Mouse (Mus musculus): ENCODE measurements at regions not wholly inside any gene's neighbourhood (a gene's known extent, or its start where the extent isn't known, plus 50 kb on each side); places are given as distances from the start of the nearest gene placed in this dataset.

- Histone ChIP-seq H3K4me1 (no peaks in the 10 kb centered on the region), H3K36me3 (no peaks in the 10 kb centered on the region), H3K27ac (no peak overlapping the region), H3K27me3 (ENCODE audit: low read depth, poor library complexity, severe bottlenecking) (no peaks in the 10 kb centered on the region), H3K9me3 (replicated peaks) (no peaks in the 10 kb centered on the region), H3K4me3 (no peak overlapping the region)
- no peak for DNase-seq (ENCODE audit: low spot score)
- 81% methylated on average over 6 of the region's 6 CpGs for WGBS
These were observed 89.0 kb upstream of the 4933402D24Rik start for GRCm38 (mm10) chr1:63857933-63858649.

- Histone ChIP-seq H3K9me3 (replicated peaks) (no peaks in the 10 kb centered on the region), H3K27me3 (ENCODE audit: low read depth, poor library complexity, severe bottlenecking) (no peaks in the 10 kb centered on the region), H3K27ac (no peak overlapping the region), H3K4me1 (no peaks in the 10 kb centered on the region), H3K36me3 (no peaks in the 10 kb centered on the region), H3K4me3 (no peak overlapping the region)
- no peak for DNase-seq (ENCODE audit: low spot score)
- WGBS, result 87% methylated on average over 5 of the region's 5 CpGs
These were observed 88.4 kb upstream of the 4933402D24Rik start for GRCm38 (mm10) chr1:63857468-63857867.

GRCm38 (mm10) chr1:63856366-63856765 lies 87.3 kb upstream of the 4933402D24Rik start:
- WGBS, result 87% methylated on average over 2 of the region's 2 CpGs
- DNase-seq (ENCODE audit: low spot score), result no peak
- no peak overlapping the region for H3K4me3 ChIP-seq

DNA sequence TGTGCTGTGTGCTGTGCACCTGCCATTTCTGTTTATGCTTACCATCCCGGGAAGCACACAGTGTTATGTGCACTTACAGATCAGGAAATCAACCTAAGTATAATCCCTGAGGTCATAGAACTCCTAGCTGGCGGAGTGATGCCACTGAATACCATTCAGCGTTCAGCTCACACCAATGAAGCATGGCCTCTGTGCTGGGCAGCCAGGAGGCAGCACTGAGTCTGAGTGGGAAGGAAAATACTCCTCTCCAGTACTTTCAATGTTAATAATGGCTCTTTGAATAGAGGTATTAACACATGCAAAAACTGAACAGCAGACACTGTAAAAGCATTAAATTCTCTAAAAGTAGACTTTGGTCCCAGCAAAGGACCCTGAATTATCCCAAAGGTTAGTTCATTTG lies 85.7 kb upstream of the 4933402D24Rik start:
- no peak for DNase-seq (ENCODE audit: low spot score)
- 75% methylated on average over 3 of the region's 3 CpGs for WGBS
- Histone ChIP-seq H3K4me1 (no peaks in the 10 kb centered on the region), H3K4me3 (no peak overlapping the region), H3K36me3 (no peaks in the 10 kb centered on the region), H3K9me3 (replicated peaks) (no peaks in the 10 kb centered on the region), H3K27me3 (ENCODE audit: low read depth, poor library complexity, severe bottlenecking) (no peaks in the 10 kb centered on the region), H3K27ac (no peak overlapping the region)

More at GRCm38 (mm10) chr1:63856366-63856765, 87.3 kb upstream of the 4933402D24Rik start:
- Histone ChIP-seq H3K4me1 (no peaks in the 10 kb centered on the region), H3K27me3 (ENCODE audit: low read depth, poor library complexity, severe bottlenecking) (no peaks in the 10 kb centered on the region), H3K9me3 (replicated peaks) (no peaks in the 10 kb centered on the region), H3K36me3 (no peaks in the 10 kb centered on the region), H3K27ac (no peak overlapping the region)

- H3K9me3 ChIP-seq (replicated peaks), result no peaks in the 10 kb centered on the region
- no peaks in the 10 kb centered on the region for H3K36me3 ChIP-seq
- DNase-seq (ENCODE audit: low spot score), result no peak
- 93% methylated on average over 4 of the region's 4 CpGs for WGBS
- H3K27me3 ChIP-seq (ENCODE audit: low read depth, poor library complexity, severe bottlenecking), result no peaks in the 10 kb centered on the region
- H3K27ac ChIP-seq, result no peak overlapping the region
- H3K4me1 ChIP-seq, result no peaks in the 10 kb centered on the region
- H3K4me3 ChIP-seq, result no peak overlapping the region
These were observed 82.5 kb upstream of the 4933402D24Rik start for GRCm38 (mm10) chr1:63851476-63852094.

DNA sequence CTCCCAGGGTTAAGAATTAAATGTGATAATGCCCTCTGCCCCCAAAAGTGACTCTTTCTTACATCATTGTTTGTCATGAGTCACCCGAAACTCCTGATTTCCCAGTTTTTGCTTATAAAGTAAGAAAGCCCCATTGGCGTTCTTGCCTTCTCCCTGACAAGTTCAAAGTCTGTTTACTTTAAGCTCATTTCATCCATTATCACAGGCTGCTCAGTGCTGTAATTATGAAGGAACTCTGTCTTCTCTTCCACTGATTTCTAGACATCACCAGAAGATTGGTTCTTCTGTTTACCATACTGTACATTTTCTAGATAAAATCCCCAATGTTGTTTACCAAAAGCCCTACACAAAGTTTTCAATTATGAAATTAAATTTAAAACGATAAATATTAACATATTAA lies 81.2 kb upstream of the 4933402D24Rik start:
- Histone ChIP-seq H3K27ac (no peak overlapping the region), H3K27me3 (ENCODE audit: low read depth, poor library complexity, severe bottlenecking) (no peaks in the 10 kb centered on the region), H3K36me3 (no peaks in the 10 kb centered on the region), H3K4me3 (no peak overlapping the region), H3K4me1 (no peaks in the 10 kb centered on the region), H3K9me3 (replicated peaks) (no peaks in the 10 kb centered on the region)
- WGBS, result 88% methylated on average over 3 of the region's 3 CpGs
- no peak for DNase-seq (ENCODE audit: low spot score)

DNA sequence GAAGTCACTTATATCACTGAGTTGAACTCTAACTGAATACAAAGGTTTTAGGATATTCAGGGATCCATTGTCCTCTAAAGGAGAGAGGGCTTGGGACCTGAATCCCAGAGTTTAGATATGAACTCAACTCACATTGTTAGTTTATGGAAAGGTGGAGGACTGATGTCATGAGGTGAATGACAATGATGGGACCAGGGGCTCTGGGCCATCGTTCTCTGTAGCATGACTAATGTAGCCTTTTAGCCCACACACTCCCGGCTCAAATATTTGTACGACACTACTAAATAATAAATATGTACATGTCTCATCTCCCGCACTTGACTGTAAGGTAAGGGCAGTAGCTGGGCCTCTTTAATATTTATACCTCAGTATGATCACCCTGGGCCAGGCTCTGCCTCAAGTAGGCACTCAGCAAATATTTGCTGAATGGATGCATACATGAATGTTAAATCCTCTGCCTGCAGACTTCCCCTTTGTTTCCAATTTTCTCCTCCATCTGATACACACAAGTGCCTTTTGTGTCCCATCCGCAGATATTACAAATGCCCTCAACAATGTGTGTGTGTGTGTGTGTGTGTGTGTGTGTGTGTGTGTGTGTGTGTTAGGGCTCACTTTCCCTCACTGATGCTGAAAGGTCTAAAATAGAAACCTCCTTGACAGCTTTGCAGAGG lies 59.2 kb upstream of the 4933402D24Rik start:
- Histone ChIP-seq H3K4me1 (no peaks in the 10 kb centered on the region), H3K36me3 (no peaks in the 10 kb centered on the region), H3K9me3 (replicated peaks) (no peaks in the 10 kb centered on the region), H3K4me3 (no peak overlapping the region), H3K27ac (no peak overlapping the region), H3K27me3 (ENCODE audit: low read depth, poor library complexity, severe bottlenecking) (no peaks in the 10 kb centered on the region)
- WGBS, result 91% methylated on average over 5 of the region's 5 CpGs
- no peak for DNase-seq (ENCODE audit: low spot score)

- Histone ChIP-seq H3K27me3 (ENCODE audit: low read depth, poor library complexity, severe bottlenecking) (no peaks in the 10 kb centered on the region), H3K36me3 (no peaks in the 10 kb centered on the region), H3K4me1 (peaks cover 13% of the 10 kb centered on the region), H3K9me3 (replicated peaks) (no peaks in the 10 kb centered on the region), H3K27ac (0 out of 2 replicates have a peak overlapping the region, but pooled peaks have one; percentile 30), H3K4me3 (no peak overlapping the region)
- DNase-seq (ENCODE audit: low spot score), result no peak
- WGBS, result 78% methylated on average over 4 of the region's 4 CpGs
These were observed 51.7 kb upstream of the 4933402D24Rik start for GRCm38 (mm10) chr1:63820614-63821270.

GRCm38 (mm10) chr1:63819536-63820254 lies 50.6 kb upstream of the 4933402D24Rik start:
- Histone ChIP-seq H3K27ac (no peak overlapping the region), H3K9me3 (replicated peaks) (no peaks in the 10 kb centered on the region), H3K27me3 (ENCODE audit: low read depth, poor library complexity, severe bottlenecking) (no peaks in the 10 kb centered on the region), H3K36me3 (no peaks in the 10 kb centered on the region), H3K4me3 (no peak overlapping the region), H3K4me1 (peaks cover 13% of the 10 kb centered on the region)
- 76% methylated on average over 11 of the region's 11 CpGs for WGBS
- DNase-seq (ENCODE audit: low spot score), result no peak

Data from limb, embryonic 10.5 days (tissue).